Mouse (Mus musculus): ENCODE results near the gene Tob1. TPM values are rescaled to one million over a fixed set of nuclear protein-coding genes. Genes with fewer than 3 reads are reported as not detected.

Tob1 gene
- polyA plus RNA-seq (2017; shearing (Covaris generic)): 156 TPM

DNA sequence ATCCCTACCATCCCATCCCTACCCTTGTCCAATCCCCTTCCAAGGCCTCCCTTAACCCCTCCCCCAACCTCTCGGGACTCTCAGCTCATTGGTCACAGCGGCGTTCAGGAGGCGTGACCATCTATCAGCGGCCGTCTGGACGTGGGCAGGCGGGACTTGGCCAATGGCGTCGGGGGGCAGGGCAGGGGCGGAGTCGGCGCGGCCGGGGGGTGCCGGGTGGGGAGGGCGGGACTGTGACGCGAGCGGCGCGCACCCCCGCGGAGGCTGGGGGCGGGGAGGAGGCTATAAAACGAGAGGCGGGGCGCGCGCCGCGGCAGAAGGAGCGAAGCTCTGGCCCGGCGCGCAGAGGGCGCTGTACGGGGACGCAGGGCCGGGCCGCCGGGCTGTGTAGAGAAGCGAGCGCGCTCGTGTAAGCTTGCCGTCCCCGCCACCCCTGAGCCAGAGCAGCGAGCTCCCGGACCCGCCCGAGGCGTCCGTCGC is at the start of gene Tob1:
TSS of gene Tob1 (plus strand) at position 331 of the 480 bp plus-strand sequence.

DNA sequence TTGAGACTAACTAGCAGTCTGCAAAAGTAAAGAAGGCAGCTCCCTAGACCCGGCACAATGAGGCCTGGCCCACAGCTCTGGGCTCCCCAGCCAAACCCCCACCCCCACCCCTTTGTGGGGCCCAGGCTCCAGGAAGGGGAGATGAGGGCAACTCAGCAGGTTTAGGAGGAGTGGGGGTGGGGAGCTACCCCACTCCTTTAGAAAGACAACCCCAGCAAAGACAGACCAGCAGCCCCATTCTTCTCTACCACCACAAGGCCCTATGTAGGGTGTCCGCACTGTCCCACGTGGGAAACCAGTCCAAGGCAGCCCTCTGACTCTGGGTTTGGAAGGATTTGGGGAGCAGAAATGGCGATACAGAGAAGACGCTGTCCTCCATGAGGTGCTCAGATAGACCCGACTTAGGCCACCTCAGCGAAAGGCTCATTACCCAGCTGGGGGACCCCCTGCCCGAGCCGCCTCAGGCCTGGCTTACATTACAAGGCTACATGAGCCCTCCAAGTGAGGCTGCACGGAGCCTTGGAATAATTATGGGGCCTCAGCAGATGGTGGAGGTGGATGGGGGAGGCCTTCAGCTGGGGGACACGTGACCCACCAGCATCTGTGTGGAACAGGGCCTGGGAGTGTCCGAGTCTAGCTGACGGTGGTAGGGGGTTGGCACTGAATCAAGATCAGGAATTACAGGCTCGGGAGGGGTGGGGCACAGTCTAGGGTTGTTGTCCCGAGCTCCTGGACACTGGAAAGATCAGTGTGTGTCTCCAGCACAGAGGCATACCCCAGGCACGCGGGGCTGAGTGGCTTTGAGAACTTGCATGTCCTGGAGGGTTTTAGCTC is 34.9 kb downstream of the Tob1 start, which contains the start of gene Wfikkn2:
TSS of gene Wfikkn2 (minus strand) at position 51 of the 834 bp plus-strand sequence.

Other genes with a start within 250 kb of the Tob1 start
- 140 TPM for gene Gm20390, start 243.2 kb upstream of the Tob1 start, polyA plus RNA-seq (2017; shearing (Covaris generic))
- gene Nme1, start 242.9 kb upstream of the Tob1 start, polyA plus RNA-seq (2017; shearing (Covaris generic)): 63.3 TPM
- gene Spag9, start 215.4 kb upstream of the Tob1 start, polyA plus RNA-seq (2017; shearing (Covaris generic)): 91.4 TPM
- 0.41 TPM for gene Wfikkn2, start 34.6 kb downstream of the Tob1 start, polyA plus RNA-seq (2017; shearing (Covaris generic))
- 2.5 TPM for gene Gm21885, start 70.4 kb downstream of the Tob1 start, polyA plus RNA-seq (2017; shearing (Covaris generic))
- 80.1 TPM for gene Luc7l3, start 110.5 kb downstream of the Tob1 start, polyA plus RNA-seq (2017; shearing (Covaris generic))
- gene Ankrd40, start 116.5 kb downstream of the Tob1 start, polyA plus RNA-seq (2017; shearing (Covaris generic)): 37.6 TPM
- gene Abcc3, start 181.5 kb downstream of the Tob1 start, polyA plus RNA-seq (2017; shearing (Covaris generic)): not detected